ENCODE assay signal across 25 mouse cellular contexts in genomic region chr19:36148578-36148977, GRCm38 (mm10). TPM values are rescaled to one million over a fixed set of nuclear protein-coding genes. Genes with fewer than 3 reads are reported as not detected.
DNase-seq lines count a peak whose midpoint lies in the region; TF ChIP-seq lines count a peak whose summit lies in the region.
"Had no signal": no experiment of that assay in that cellular context is flagged by ENCODE, and none has a peak within 500 bp of the region (broad histone marks: within the 10 kb centered on the region; RNA-seq: fewer than 3 reads in every experiment).

No protein-coding gene starts in this region.

- no peak overlapping the region for H3K27ac ChIP-seq in heart, adult 2 months
- H3K27ac ChIP-seq in liver, adult 2 months (replicated peaks; ENCODE audit: insufficient read depth, low read depth, low read length), result no peak overlapping the region
- no peak overlapping the region for H3K27ac ChIP-seq in left cerebral cortex, adult 2 months
- H3K27ac ChIP-seq: forebrain, embryonic 12.5 days; heart, embryonic 10.5 days; hindbrain, embryonic 12.5 days had no signal

- no peaks in the 10 kb centered on the region for H3K4me1 ChIP-seq in heart, adult 2 months (ENCODE audit: control insufficient read depth, insufficient read depth, low read length)
- H3K4me1 ChIP-seq in liver, adult 2 months (ENCODE audit: control insufficient read depth, insufficient read depth, low read length), result no peaks in the 10 kb centered on the region
- H3K4me1 ChIP-seq: forebrain, embryonic 12.5 days; heart, embryonic 10.5 days; hindbrain, embryonic 12.5 days had no signal

- WGBS in heart, adult 2 months, result 97% methylated on average over 6 of the region's 6 CpGs
- WGBS in liver, adult 2 months, result 84% methylated on average over 6 of the region's 6 CpGs

- no peak for TF ChIP-seq POLR2A in heart, adult 2 months (IDR thresholded peaks at IDR 0.05; ENCODE audit: insufficient read depth, low read depth, low read length)
- TF ChIP-seq POLR2A in liver, adult 2 months (IDR thresholded peaks at IDR 0.05; ENCODE audit: extremely low read depth, insufficient read depth, low read length), result no peak

- no peak overlapping the region for H3K4me3 ChIP-seq in heart, adult 2 months
- H3K4me3 ChIP-seq in liver, adult 2 months (ENCODE audit: insufficient read depth, low read depth, low read length), result no peak overlapping the region
- H3K4me3 ChIP-seq in C2C12 (ENCODE audit: insufficient read depth, poor library complexity, severe bottlenecking), result no peak overlapping the region
- no peak overlapping the region for H3K4me3 ChIP-seq in left cerebral cortex, adult 2 months
- H3K4me3 ChIP-seq: forebrain, embryonic 12.5 days; heart, embryonic 10.5 days; hindbrain, embryonic 12.5 days had no signal

- H3K36me3 ChIP-seq in heart, adult 2 months (ENCODE audit: control insufficient read depth, insufficient read depth, low read length), result no peaks in the 10 kb centered on the region
- H3K36me3 ChIP-seq in liver, adult 2 months (ENCODE audit: control insufficient read depth, insufficient read depth, low read length), result no peaks in the 10 kb centered on the region
- H3K36me3 ChIP-seq in C2C12 (ENCODE audit: control insufficient read depth, insufficient read depth), result no peaks in the 10 kb centered on the region
- H3K36me3 ChIP-seq: forebrain, embryonic 12.5 days; heart, embryonic 10.5 days; hindbrain, embryonic 12.5 days had no signal

- peak; percentile 30 for TF ChIP-seq CTCF in heart, adult 2 months (IDR thresholded peaks at IDR 0.05)
- TF ChIP-seq CTCF in liver, adult 2 months (IDR thresholded peaks at IDR 0.05; ENCODE audit: low read depth, low read length), result peak; percentile 21; the same call in 1 of the 2 replicates
- TF ChIP-seq CTCF in C2C12 (IDR thresholded peaks at IDR 0.05; ENCODE audit: control insufficient read depth, insufficient read depth, insufficient read length), result no peak
- TF ChIP-seq CTCF in left cerebral cortex, adult 2 months (IDR thresholded peaks at IDR 0.05), result no peak; the same call in 1 of the 2 replicates

- no peaks in the 10 kb centered on the region for H3K27me3 ChIP-seq in heart, adult 2 months (ENCODE audit: control insufficient read depth, insufficient read depth, low read length)
- no peaks in the 10 kb centered on the region for H3K27me3 ChIP-seq in liver, adult 2 months (ENCODE audit: control insufficient read depth, insufficient read depth, low read length)
- no peaks in the 10 kb centered on the region for H3K27me3 ChIP-seq in C2C12 (ENCODE audit: control insufficient read depth, insufficient read depth, insufficient read length)
- H3K27me3 ChIP-seq: forebrain, embryonic 12.5 days; hindbrain, embryonic 12.5 days had no signal

- H3ac ChIP-seq in C2C12 (ENCODE audit: control insufficient read depth, insufficient read length, low read depth), result no peak overlapping the region

- H3K79me3 ChIP-seq in C2C12 (ENCODE audit: low read depth), result no peaks in the 10 kb centered on the region

- H3K9ac ChIP-seq in heart, adult 2 months (ENCODE audit: low read depth, low read length), result no peak overlapping the region
- H3K9ac ChIP-seq in liver, adult 2 months (ENCODE audit: low read depth, low read length), result no peak overlapping the region
- H3K9ac ChIP-seq: forebrain, embryonic 12.5 days; hindbrain, embryonic 12.5 days had no signal

- TF ChIP-seq EP300 in heart, adult 2 months (IDR thresholded peaks at IDR 0.05; ENCODE audit: insufficient read depth, low read depth, low read length), result no peak

- intact Hi-C loops in heart, adult 2 months (cut with DNase I), result no loop called here
- intact Hi-C loops in left cerebral cortex, adult 2 months (cut with DNase I), result no loop called here

- H3K79me2 ChIP-seq in heart, adult 2 months (replicated peaks; ENCODE audit: control insufficient read depth, insufficient read depth, low read length), result no peaks in the 10 kb centered on the region
- H3K79me2 ChIP-seq in liver, adult 2 months (ENCODE audit: control insufficient read depth, insufficient read depth, low read length), result no peaks in the 10 kb centered on the region
- H3K79me2 ChIP-seq in C2C12 (ENCODE audit: control insufficient read depth, insufficient read depth), result no peaks in the 10 kb centered on the region

- DNase-seq in heart, adult 2 months, result no peak
- DNase-seq in heart, postnatal 4 days, result no peak
- no peak for DNase-seq in liver, adult 2 months (ENCODE audit: extremely low read depth, low read depth, low spot score)
- DNase-seq in liver, result no peak
- DNase-seq in R1 (ENCODE audit: low read depth, low spot score), result peak; percentile 34
- DNase-seq in gastrocnemius, adult 18-20 months (ENCODE audit: low spot score), result no peak
- DNase-seq in left cerebral cortex, adult 2 months (ENCODE audit: extremely low spot score in 1 of 2, low spot score in 2 of 2), result no peak
- DNase-seq: adrenal gland, adult 2 months; B cell, adult 2 months; cerebellum, adult 9-11 months; gastrocnemius, postnatal 36 days; heart, postnatal 10 days; left cerebral cortex, postnatal 4 days; lung, postnatal 4 days; right cerebral cortex, postnatal 25 days; thymus, adult 18-20 months had no signal

TF ChIP-seq in C2C12, 6 proteins besides CTCF, POLR2A, EP300 and RAD21:
- TF ChIP-seq USF1 (IDR thresholded peaks at IDR 0.05; ENCODE audit: low read depth), result peak; percentile 6
- TF ChIP-seq MYOG (IDR thresholded peaks at IDR 0.05; ENCODE audit: control insufficient read depth, extremely low read depth, insufficient read length), result no peak

RNA-seq across cellular contexts. Expression of gene Ankrd1, which starts 28.7 kb away (rescaled TPM):
- 100 to 1,000 TPM; 383 to 550 TPM for total RNA-seq in heart, adult 2 months (2021)
- polyA plus RNA-seq in heart, adult 2 months (2012; rRNA removed), result 316 and 466 TPM in 2 replicates
- total RNA-seq in heart, postnatal 4 days (2021), result 1,000 to 10,000 TPM; 1,138 to 1,271 TPM
- total RNA-seq in liver, adult 2 months (2014; rRNA removed), result 0.07 and 0.09 TPM in 2 replicates
- polyA plus RNA-seq in liver, adult 2 months (2012; rRNA removed), result 0.05 and 0.11 TPM in 2 replicates
- 256 TPM for polyA plus RNA-seq in C2C12 (2012; fragmentation: generic; extraction: Trizol)
- 10 to 100 TPM in 1 of 2 experiments, 1 to 10 TPM in 1; 1.8 to 31.5 TPM for total RNA-seq in gastrocnemius, adult 18-20 months (2021)
- not detected for total RNA-seq in left cerebral cortex, adult 2 months (2021)
- total RNA-seq: adrenal gland, adult 2 months; layer of hippocampus, adult 18-20 months; left cerebral cortex, postnatal 4 days; MEL; neutrophil, adult 5-6 weeks had no signal
- polyA plus RNA-seq: adrenal gland, adult 2 months; forebrain, embryonic 12.5 days; intestine, embryonic 14.5 days; midbrain, embryonic 16.5 days had no signal

Comparison
In these comparisons a context has a peak if more than half of its experiments do, and no peak if none do; other contexts are left out.
1. CTCF ChIP-seq: peak in heart, adult 2 months (single experiment) and liver, adult 2 months (single experiment); none in C2C12 (single experiment) and left cerebral cortex, adult 2 months (single experiment).
2. RNA of gene Ankrd1, which starts 28.7 kb away (total RNA-seq): 1,138 to 1,271 TPM in heart, postnatal 4 days and 383 to 550 TPM in heart, adult 2 months; 1.8 to 31.5 TPM in gastrocnemius, adult 18-20 months, not detected in left cerebral cortex, adult 2 months and 0.07 to 0.09 TPM in liver, adult 2 months; every median in the first group is over 10 times any median in the second.